Comparison of ENCODE assay signal across 9 mouse cellular contexts in the genomic region with DNA sequence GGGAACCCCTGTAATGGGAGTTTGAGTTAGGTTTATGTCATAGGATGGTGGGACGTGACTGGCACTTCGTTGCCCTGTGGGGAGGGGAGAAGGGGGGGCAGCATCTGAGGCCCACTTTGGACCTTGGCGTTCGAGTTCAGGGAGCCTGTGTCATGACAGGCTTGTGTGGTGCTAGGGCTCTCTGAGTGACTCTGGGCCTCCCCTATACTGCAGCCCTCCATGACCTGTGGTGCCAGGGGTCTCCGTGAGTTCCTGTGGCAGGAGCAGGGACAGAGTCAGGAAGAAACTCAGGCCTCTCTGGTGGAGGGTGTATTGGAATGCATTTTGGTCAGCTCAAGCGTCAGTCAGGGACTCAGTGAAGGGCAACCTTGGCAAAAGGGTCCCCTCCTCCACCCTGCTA. TPM values are rescaled to one million over a fixed set of nuclear protein-coding genes. Genes with fewer than 3 reads are reported as not detected.
DNase-seq lines count a peak whose midpoint lies in the region; ATAC-seq and TF ChIP-seq lines count a peak whose summit lies in the region.
"Had no signal": no experiment of that assay in that cellular context is flagged by ENCODE, and none has a peak within 500 bp of the region (broad histone marks: within the 10 kb centered on the region; RNA-seq: fewer than 3 reads in every experiment).

No protein-coding gene starts in this region.

- TF ChIP-seq CTCF in MEL (IDR thresholded peaks at IDR 0.05 in 2 of 3, conservative IDR thresholded peaks at IDR 0.05 in 1 of 3; ENCODE audit: control insufficient read depth in 1 of 3, insufficient read depth in 1 of 3, low read depth in 2 of 3, low read length in 3 of 3, poor library complexity in 1 of 3, severe bottlenecking in 1 of 3): no peak

- H3K9me3 ChIP-seq in kidney, embryonic 14.5 days (ENCODE audit: control insufficient read depth, low read length): no peaks in the 10 kb centered on the region
- H3K9me3 ChIP-seq in MEL (replicated peaks; ENCODE audit: insufficient read depth, low read length): no peaks in the 10 kb centered on the region
- H3K9me3 ChIP-seq in embryonic facial prominence, embryonic 14.5 days (ENCODE audit: control insufficient read depth, low read length): no peaks in the 10 kb centered on the region
- H3K9me3 ChIP-seq in liver, embryonic 15.5 days (replicated peaks): no peaks in the 10 kb centered on the region

- TF ChIP-seq POLR2A in MEL (IDR thresholded peaks at IDR 0.05; ENCODE audit: control insufficient read depth in 1 of 2, insufficient read depth in 1 of 2, low read depth in 1 of 2, low read length in 2 of 2, poor library complexity in 1 of 2): no peak

- H3K4me1 ChIP-seq in kidney, embryonic 14.5 days (ENCODE audit: control insufficient read depth, insufficient read depth, low read length): no peaks in the 10 kb centered on the region
- H3K4me1 ChIP-seq in MEL (ENCODE audit: control insufficient read depth in 1 of 2, insufficient read depth in 2 of 2, low read length in 2 of 2): peaks cover 24 to 48% of the 10 kb centered on the region in 2 experiments
- no peaks in the 10 kb centered on the region for H3K4me1 ChIP-seq in embryonic facial prominence, embryonic 14.5 days (ENCODE audit: control insufficient read depth, insufficient read depth, low read length)
- peaks cover 60% of the 10 kb centered on the region for H3K4me1 ChIP-seq in liver, embryonic 15.5 days (replicated peaks)

- peaks cover 47% of the 10 kb centered on the region for H3K79me2 ChIP-seq in MEL (ENCODE audit: control insufficient read depth, insufficient read depth, low read length, poor library complexity)

- no peak for TF ChIP-seq RAD21 in MEL (IDR thresholded peaks at IDR 0.05; ENCODE audit: low read depth, low read length)

- ATAC-seq in kidney, embryonic 14.5 days (ENCODE audit: low FRiP score, low TSS enrichment): peak; percentile 28; the same call in 1 of the 2 replicates
- ATAC-seq in embryonic facial prominence, embryonic 14.5 days (ENCODE audit: low read depth): no peak
- peak; percentile 22; the same call in 1 of the 2 replicates for ATAC-seq in liver, embryonic 15.5 days (ENCODE audit: insufficient read depth)

- H3K27ac ChIP-seq in kidney, embryonic 14.5 days (ENCODE audit: low read depth, low read length): peak overlapping the region; percentile 42; the same call in 1 of the 2 replicates
- H3K27ac ChIP-seq in MEL (ENCODE audit: control insufficient read depth, low read depth, low read length): peak overlapping the region; percentile 97
- H3K27ac ChIP-seq in embryonic facial prominence, embryonic 14.5 days (replicated peaks; ENCODE audit: low read depth, low read length): 0 out of 2 replicates have a peak overlapping the region, but pooled peaks have one; percentile 17
- peak overlapping the region; percentile 81 for H3K27ac ChIP-seq in liver, embryonic 15.5 days (replicated peaks)

- DNase-seq in kidney, postnatal 14 days: no peak
- DNase-seq in MEL (ENCODE audit: low read depth, low spot score): no peak
- DNase-seq in embryonic facial prominence, embryonic 14.5 days (ENCODE audit: low spot score): no peak
- no peak for DNase-seq in left cerebral cortex, postnatal 36 days (ENCODE audit: low spot score in 2 of 2)
- DNase-seq in spleen, postnatal 36 days (ENCODE audit: low spot score in 2 of 2): no peak
- DNase-seq in adrenal gland, adult 2 months: no peak

- TF ChIP-seq EP300 in MEL (IDR thresholded peaks at IDR 0.05; ENCODE audit: low read depth in 1 of 2, low read length in 2 of 2): no peak; a peak in 1 of 4 replicates

- peak overlapping the region; percentile 28; the same call in 1 of the 2 replicates for H3K4me2 ChIP-seq in kidney, embryonic 14.5 days (replicated peaks; ENCODE audit: low read depth, low read length)
- H3K4me2 ChIP-seq in embryonic facial prominence, embryonic 14.5 days (ENCODE audit: low read depth, low read length): peak overlapping the region; percentile 1
- peak overlapping the region; percentile 73 for H3K4me2 ChIP-seq in liver, embryonic 15.5 days

- intact Hi-C loops in left cerebral cortex, postnatal 36 days (cut with DNase I): loop anchor here (5.0 kb wide), 1 partner anchor 37 kb away; no protein-coding TSS in a partner anchor

- no peaks in the 10 kb centered on the region for H3K36me3 ChIP-seq in kidney, embryonic 14.5 days (ENCODE audit: control insufficient read depth, insufficient read depth, low read length)
- H3K36me3 ChIP-seq in MEL (ENCODE audit: control insufficient read depth in 1 of 2, insufficient read depth in 2 of 2, low read length in 2 of 2): peaks cover 0 to 38% of the 10 kb centered on the region in 2 experiments; a peak in 3 of 4 replicates
- no peaks in the 10 kb centered on the region for H3K36me3 ChIP-seq in embryonic facial prominence, embryonic 14.5 days (ENCODE audit: control insufficient read depth, insufficient read depth, low read length)
- H3K36me3 ChIP-seq in liver, embryonic 15.5 days (replicated peaks): no peaks in the 10 kb centered on the region

- peak overlapping the region; percentile 14; the same call in 1 of the 2 replicates for H3K9ac ChIP-seq in kidney, embryonic 14.5 days (ENCODE audit: low read depth, low read length)
- peak overlapping the region; percentile 92 for H3K9ac ChIP-seq in MEL (ENCODE audit: control insufficient read depth, low read depth, low read length, poor library complexity, severe bottlenecking)
- no peak overlapping the region for H3K9ac ChIP-seq in embryonic facial prominence, embryonic 14.5 days (ENCODE audit: low read depth, low read length)
- peak overlapping the region; percentile 63 for H3K9ac ChIP-seq in liver, embryonic 15.5 days

- no peaks in the 10 kb centered on the region for H3K27me3 ChIP-seq in kidney, embryonic 14.5 days (ENCODE audit: control insufficient read depth, insufficient read depth, low read length)
- no peaks in the 10 kb centered on the region for H3K27me3 ChIP-seq in MEL (ENCODE audit: control insufficient read depth in 1 of 2, insufficient read depth in 2 of 2, low read length in 2 of 2)
- H3K27me3 ChIP-seq in embryonic facial prominence, embryonic 14.5 days (replicated peaks; ENCODE audit: control insufficient read depth, insufficient read depth, low read length): no peaks in the 10 kb centered on the region
- H3K27me3 ChIP-seq in liver, embryonic 15.5 days: no peaks in the 10 kb centered on the region

- peak overlapping the region; percentile 22 for H3K4me3 ChIP-seq in kidney, embryonic 14.5 days (ENCODE audit: low read length)
- H3K4me3 ChIP-seq in MEL (ENCODE audit: control insufficient read depth in 1 of 2, insufficient read depth in 1 of 2, low read depth in 2 of 2, low read length in 2 of 2): peak overlapping the region; percentile 81 to 85
- peak overlapping the region; percentile 6 for H3K4me3 ChIP-seq in embryonic facial prominence, embryonic 14.5 days (ENCODE audit: low read depth, low read length)
- H3K4me3 ChIP-seq in liver, embryonic 15.5 days (replicated peaks): peak overlapping the region; percentile 61

- WGBS in kidney, embryonic 14.5 days: 81% methylated on average over 6 of the region's 6 CpGs
- 78% methylated on average over 6 of the region's 6 CpGs for WGBS in embryonic facial prominence, embryonic 14.5 days
- 13% methylated on average over 6 of the region's 6 CpGs for WGBS in liver, embryonic 15.5 days (ENCODE audit: insufficient replicate concordance)

TF ChIP-seq in MEL, 35 proteins besides CTCF, POLR2A, EP300 and RAD21 (continues in another document):
- TF ChIP-seq USF1 (IDR thresholded peaks at IDR 0.05; ENCODE audit: low read depth, low read length): no peak
- TF ChIP-seq SIN3A (IDR thresholded peaks at IDR 0.05; ENCODE audit: low read length): 0 out of 2 replicates have a peak, but pooled peaks have one; percentile 15
- no peak for TF ChIP-seq SMC3 (IDR thresholded peaks at IDR 0.05; ENCODE audit: low read depth, low read length)
- 0 out of 2 replicates have a peak, but pooled peaks have one; percentile 14 for TF ChIP-seq MYC (IDR thresholded peaks at IDR 0.05; ENCODE audit: low read depth, low read length)
- no peak for TF ChIP-seq CHD2 (IDR thresholded peaks at IDR 0.05; ENCODE audit: low read length)
- TF ChIP-seq MEF2A (IDR thresholded peaks at IDR 0.05; ENCODE audit: extremely low read depth, insufficient replicate concordance, low read depth, low read length, poor library complexity, severe bottlenecking): no peak
- no peak for TF ChIP-seq E2F4 (IDR thresholded peaks at IDR 0.05; ENCODE audit: borderline replicate concordance, low read depth, low read length)
- TF ChIP-seq MXI1 (IDR thresholded peaks at IDR 0.05; ENCODE audit: low read depth, low read length): no peak
- TF ChIP-seq MAFK (IDR thresholded peaks at IDR 0.05; ENCODE audit: borderline replicate concordance, low read depth, low read length): no peak
- no peak for TF ChIP-seq ELF1 (IDR thresholded peaks at IDR 0.05; ENCODE audit: low read depth, low read length)
- TF ChIP-seq BHLHE40 (IDR thresholded peaks at IDR 0.05; ENCODE audit: borderline replicate concordance, low read depth, low read length): no peak
- TF ChIP-seq UBTF (IDR thresholded peaks at IDR 0.05; ENCODE audit: borderline replicate concordance, insufficient read depth, low read depth, low read length): no peak
- no peak for TF ChIP-seq ZMIZ1 (IDR thresholded peaks at IDR 0.05; ENCODE audit: low read depth, low read length)
- TF ChIP-seq JUND (IDR thresholded peaks at IDR 0.05; ENCODE audit: low read depth, low read length): no peak
- TF ChIP-seq KAT2A (conservative IDR thresholded peaks at IDR 0.05; ENCODE audit: low read depth, low read length): no peak

RNA-seq across cellular contexts. Expression of a gene that starts 0.6 kb away (rescaled TPM):
- 3.6 and 7.5 TPM in 2 replicates for polyA plus RNA-seq in kidney, embryonic 14.5 days (2014; fragmentation: Nextera tagmentation; extraction: Ambion mirVana)
- 69.4 and 73.0 TPM in 2 replicates for total RNA-seq in MEL (2012; rRNA removed)
- polyA plus RNA-seq in MEL (2012; ENCODE audit: insufficient read depth in 1 of 2, insufficient read length in 2 of 2, low read depth in 1 of 2, low replicate concordance in 2 of 2, missing spikeins in 1 of 2): 10 to 100 TPM in 1 of 2 experiments, not detected in 1; 71.3 TPM
- polyA plus RNA-seq in embryonic facial prominence, embryonic 14.5 days (2014; fragmentation: Nextera tagmentation; extraction: Ambion mirVana): 7.9 and 11.1 TPM in 2 replicates
- 10.9 and 13.4 TPM in 2 replicates for polyA plus RNA-seq in liver, embryonic 15.5 days (2015; fragmentation: Nextera tagmentation; extraction: Ambion mirVana)
- 10 to 100 TPM; 19.8 to 20.5 TPM for total RNA-seq in left cerebral cortex, postnatal 36 days (2021)
- 10 to 100 TPM; 11.5 to 18.4 TPM for total RNA-seq in adrenal gland, adult 2 months (2021)
- 17.5 and 21.1 TPM in 2 replicates for polyA plus RNA-seq in adrenal gland, adult 2 months (2012; rRNA removed)

RNA-seq across cellular contexts. Expression of a gene that starts 47.0 kb away (rescaled TPM):
- polyA plus RNA-seq in kidney, embryonic 14.5 days (2014; fragmentation: Nextera tagmentation; extraction: Ambion mirVana): 0.96 and 1.5 TPM in 2 replicates
- not detected in 2 replicates for total RNA-seq in MEL (2012; rRNA removed)
- polyA plus RNA-seq in MEL (2012; ENCODE audit: insufficient read depth in 1 of 2, insufficient read length in 2 of 2, low read depth in 1 of 2, low replicate concordance in 2 of 2, missing spikeins in 1 of 2): not detected
- 2.1 and 2.5 TPM in 2 replicates for polyA plus RNA-seq in embryonic facial prominence, embryonic 14.5 days (2014; fragmentation: Nextera tagmentation; extraction: Ambion mirVana)
- polyA plus RNA-seq in liver, embryonic 15.5 days (2015; fragmentation: Nextera tagmentation; extraction: Ambion mirVana): 6.6 and 9.1 TPM in 2 replicates
- 100 to 1,000 TPM; 359 to 394 TPM for total RNA-seq in left cerebral cortex, postnatal 36 days (2021)
- total RNA-seq in adrenal gland, adult 2 months (2021): under 1 TPM; 0.14 to 0.41 TPM
- polyA plus RNA-seq in adrenal gland, adult 2 months (2012; rRNA removed): 0.29 and 0.39 TPM in 2 replicates
- total RNA-seq: hematopoietic stem cell, adult 5-6 weeks had no signal

Comparison
In these comparisons a context has a peak if more than half of its experiments do, and no peak if none do; other contexts are left out.
1. H3K27ac ChIP-seq: peak in every context shown above with its lines; median percentile 97 in MEL; 81 in liver, embryonic 15.5 days; 42 in kidney, embryonic 14.5 days; 17 in embryonic facial prominence, embryonic 14.5 days.
2. H3K4me2 ChIP-seq: peak in every context shown above with its lines; median percentile 73 in liver, embryonic 15.5 days; 28 in kidney, embryonic 14.5 days; 1 in embryonic facial prominence, embryonic 14.5 days.
3. H3K4me3 ChIP-seq: peak in every context shown above with its lines; median percentile 83 in MEL; 61 in liver, embryonic 15.5 days; 22 in kidney, embryonic 14.5 days; 6 in embryonic facial prominence, embryonic 14.5 days.